Mouse (Mus musculus): ENCODE data around the gene Zfp106. TPM values are rescaled to one million over a fixed set of nuclear protein-coding genes. Genes with fewer than 3 reads are reported as not detected.

Gene Zfp106
- total RNA-seq, 2 experiments from 2014 or later = 101 to 105 TPM

DNA sequence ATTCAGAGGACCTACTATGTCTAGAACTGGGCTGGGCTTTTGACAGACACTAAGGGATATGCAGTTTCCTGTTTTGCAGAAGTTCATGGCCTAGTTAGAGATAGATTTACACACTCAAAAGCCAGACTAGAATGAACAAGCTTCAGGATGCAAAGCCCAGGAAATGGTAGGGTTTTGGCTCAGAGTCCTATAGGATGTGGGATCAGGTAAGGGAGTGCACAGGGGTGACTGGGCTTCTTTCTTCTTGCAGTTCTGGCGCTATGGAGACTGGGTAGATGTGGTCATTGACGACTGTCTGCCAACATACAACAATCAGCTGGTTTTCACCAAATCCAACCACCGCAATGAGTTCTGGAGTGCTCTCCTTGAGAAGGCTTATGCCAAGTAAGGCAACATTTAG, 79.4 kb downstream of the Zfp106 start:
- DNase-seq (ENCODE audit: low spot score in 2 of 2) = no peak
- intact Hi-C loops (cut with DNase I) = no loop called here

- intact Hi-C loops (cut with DNase I) = no loop called here
- no peak for DNase-seq (ENCODE audit: low spot score in 2 of 2)
These were observed 80.9 kb downstream of the Zfp106 start for GRCm38 (mm10) chr2:120482506-120483389.

DNA sequence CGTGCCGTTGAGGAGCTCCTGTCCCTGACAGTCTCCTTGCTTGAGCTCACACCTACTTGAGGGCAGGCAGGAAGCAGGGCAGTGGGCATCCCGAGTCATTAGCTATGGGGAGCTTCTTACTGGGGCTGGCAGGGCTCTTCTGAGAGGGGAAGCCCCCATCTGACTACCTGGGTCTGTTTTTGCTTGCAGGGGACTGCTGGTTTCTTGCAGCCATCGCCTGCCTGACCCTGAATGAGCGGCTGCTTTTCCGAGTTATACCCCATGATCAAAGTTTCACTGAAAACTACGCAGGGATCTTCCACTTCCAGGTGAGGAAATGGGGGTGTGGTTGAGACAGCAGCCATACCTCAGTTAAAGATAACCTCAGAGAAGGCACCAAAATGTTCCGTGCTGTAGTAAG, 81.7 kb downstream of the Zfp106 start:
- intact Hi-C loops (cut with DNase I) = no loop called here
- DNase-seq (ENCODE audit: low spot score in 2 of 2) = no peak

DNA sequence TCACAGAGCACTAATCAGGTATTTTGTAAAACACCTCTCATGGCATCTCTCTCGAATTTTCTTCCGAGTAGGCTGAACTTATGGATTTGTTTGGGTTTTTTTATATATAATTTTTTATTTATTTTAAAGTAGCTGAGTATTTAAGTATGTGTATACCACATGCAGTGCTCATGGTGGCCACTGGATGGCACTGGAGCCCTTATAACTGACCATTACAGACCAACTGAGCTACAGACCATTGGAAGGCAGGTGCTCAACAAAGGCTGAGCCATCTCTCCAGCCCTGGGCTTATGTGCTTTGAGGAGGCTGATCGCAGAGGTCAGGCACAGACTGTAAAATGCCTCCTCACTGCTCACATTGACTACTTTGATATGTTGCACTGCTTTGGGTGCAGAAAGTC, 85.0 kb downstream of the Zfp106 start:
- peak; percentile 79 to 86 for DNase-seq (ENCODE audit: low spot score in 2 of 2)
- intact Hi-C loops (cut with DNase I) = loop anchor here (5.0 kb wide), 1 partner anchor 194 kb away; no protein-coding TSS in a partner anchor

- intact Hi-C loops (cut with DNase I) = loop anchor here (5.0 kb wide), 1 partner anchor 196 kb away; no protein-coding TSS in a partner anchor
- DNase-seq (ENCODE audit: low spot score in 2 of 2) = no peak
These were observed 87.2 kb downstream of the Zfp106 start for GRCm38 (mm10) chr2:120476277-120477087.

- intact Hi-C loops (cut with DNase I) = no loop called here
- DNase-seq (ENCODE audit: low spot score in 2 of 2) = no peak
These were observed 92.8 kb downstream of the Zfp106 start for GRCm38 (mm10) chr2:120470856-120471255.

GRCm38 (mm10) chr2:120469715-120470114, 93.9 kb downstream of the Zfp106 start:
- DNase-seq (ENCODE audit: low spot score in 2 of 2) = no peak
- intact Hi-C loops (cut with DNase I) = no loop called here

GRCm38 (mm10) chr2:120469220-120469619, 94.4 kb downstream of the Zfp106 start:
- no peak for DNase-seq (ENCODE audit: low spot score in 2 of 2)
- intact Hi-C loops (cut with DNase I) = no loop called here

DNA sequence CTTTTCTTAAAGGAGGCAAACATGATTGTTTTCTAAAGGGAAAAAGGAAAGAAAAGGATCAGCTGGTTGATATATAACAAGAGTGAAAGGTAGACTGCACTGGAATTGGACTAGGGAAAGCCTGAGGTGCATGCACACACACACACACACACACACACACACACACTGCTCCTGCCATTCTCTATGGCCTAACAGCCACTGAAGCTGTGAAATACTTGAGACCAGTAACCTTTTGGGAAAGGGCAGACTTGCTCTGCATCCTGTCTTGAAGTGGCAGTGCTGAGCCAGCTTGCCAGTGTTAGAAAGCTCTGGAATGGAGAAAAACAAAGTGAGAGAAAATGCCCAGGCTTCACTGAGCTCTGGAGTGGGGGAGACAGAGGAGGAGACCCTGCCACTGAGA, 95.6 kb downstream of the Zfp106 start:
- intact Hi-C loops (cut with DNase I) = no loop called here

GRCm38 (mm10) chr2:120465397-120465785, 98.3 kb downstream of the Zfp106 start:
- DNase-seq (ENCODE audit: low spot score in 2 of 2) = no peak
- intact Hi-C loops (cut with DNase I) = no loop called here

More for the DNA sequence above, 95.6 kb downstream of the Zfp106 start:
- no peak for DNase-seq (ENCODE audit: low spot score in 2 of 2)

DNA sequence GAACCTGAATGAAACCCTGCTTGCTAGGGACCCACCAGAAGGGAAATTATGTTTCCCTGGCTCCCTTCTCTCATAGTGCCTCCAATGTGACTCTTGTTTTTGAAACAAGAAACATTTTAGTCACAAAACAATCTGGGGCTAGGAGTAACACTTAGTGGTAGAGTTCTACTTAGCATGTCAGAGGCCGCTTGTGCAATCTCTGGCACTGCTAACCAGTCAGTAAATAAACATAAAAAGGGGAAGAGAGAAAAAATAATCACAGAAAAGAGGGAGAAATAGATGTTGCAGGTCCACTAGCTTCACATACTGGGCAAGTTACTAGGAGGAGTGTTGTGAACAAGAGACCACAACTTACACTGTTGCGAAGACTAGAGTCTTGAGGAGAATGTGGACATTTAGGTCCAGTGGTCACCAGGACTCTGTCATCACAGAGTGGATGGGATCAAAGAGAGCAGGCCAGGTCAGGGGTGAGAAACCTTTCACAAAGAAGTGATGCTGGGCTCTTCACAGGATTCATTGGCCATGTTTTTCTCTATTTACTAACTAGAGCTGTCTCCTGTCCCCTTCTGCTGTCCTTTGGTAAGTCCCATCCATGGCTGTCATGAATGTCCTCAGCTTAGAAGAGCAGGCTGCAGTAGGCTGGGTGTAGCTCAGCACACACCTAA, 98.8 kb downstream of the Zfp106 start:
- no peak for DNase-seq (ENCODE audit: low spot score in 2 of 2)
- intact Hi-C loops (cut with DNase I) = no loop called here

DNA sequence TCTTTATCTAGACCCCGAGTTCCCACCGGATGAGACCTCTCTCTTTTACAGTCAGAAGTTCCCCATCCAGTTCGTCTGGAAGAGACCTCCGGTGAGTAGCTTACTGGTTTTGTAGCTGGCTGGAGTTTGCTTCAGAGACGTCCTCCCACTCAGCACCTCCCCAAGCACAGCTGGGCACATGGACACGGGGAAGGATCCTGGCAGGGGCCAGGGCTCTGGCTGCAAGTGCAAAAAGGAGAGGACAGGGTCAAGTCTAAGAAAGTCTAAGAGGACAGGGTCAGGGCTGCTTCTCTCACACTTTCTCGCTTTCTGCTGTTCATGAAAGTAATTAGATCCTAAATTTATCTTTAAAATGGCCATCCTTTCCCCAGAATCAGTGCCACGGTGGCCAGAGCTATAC, 99.6 kb downstream of the Zfp106 start:
- intact Hi-C loops (cut with DNase I) = no loop called here

DNA sequence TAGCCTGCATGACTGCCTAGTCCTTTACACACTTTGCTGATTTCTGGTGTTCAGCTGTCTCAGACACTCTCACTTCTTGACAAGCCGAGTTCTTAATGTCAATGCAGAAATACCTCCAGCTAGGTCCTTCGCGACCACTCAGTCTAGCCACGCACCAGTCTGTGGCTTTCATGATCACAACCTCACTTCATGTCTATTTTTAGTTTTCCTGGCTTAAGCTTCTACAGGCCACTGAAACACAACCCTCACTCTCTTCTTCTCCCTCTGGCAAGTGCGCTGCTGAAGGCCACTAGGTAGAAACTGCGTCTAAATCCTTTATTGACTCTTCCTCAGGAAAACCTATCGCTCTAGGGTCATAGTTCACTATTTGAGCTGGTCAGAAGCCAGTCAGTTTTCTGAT, 100.3 kb downstream of the Zfp106 start:
- intact Hi-C loops (cut with DNase I) = no loop called here
- DNase-seq (ENCODE audit: low spot score in 2 of 2) = no peak

More for the DNA sequence above, 99.6 kb downstream of the Zfp106 start:
- DNase-seq (ENCODE audit: low spot score in 2 of 2) = no peak

GRCm38 (mm10) chr2:120460216-120460615, 103.4 kb downstream of the Zfp106 start:
- DNase-seq (ENCODE audit: low spot score in 2 of 2) = no peak
- intact Hi-C loops (cut with DNase I) = no loop called here

Other genes with a start within 250 kb of the Zfp106 start
- not detected for gene Pla2g4f, start 249.7 kb downstream of the Zfp106 start, total RNA-seq (2021)
- gene Vps39, start 210.7 kb downstream of the Zfp106 start, total RNA-seq (2021) = 10 to 100 TPM; 60.6 to 62.8 TPM
- 10 to 100 TPM; 12.6 to 17.4 TPM for gene Ganc, start 159.9 kb downstream of the Zfp106 start, total RNA-seq (2021)
- gene Tmem87a, start 159.7 kb downstream of the Zfp106 start, total RNA-seq (2021) = 10 to 100 TPM; 34.9 to 39.2 TPM
- 1 to 10 TPM; 4.1 to 5.7 TPM for gene Capn3, start 107.8 kb downstream of the Zfp106 start, total RNA-seq (2021)
- 10 to 100 TPM; 16.8 to 18.5 TPM for gene Snap23, start 3.8 kb upstream of the Zfp106 start, total RNA-seq (2021)
- gene Haus2, start 45.5 kb upstream of the Zfp106 start, total RNA-seq (2021) = 10 to 100 TPM; 16.3 to 17.1 TPM
- gene Lrrc57, start 45.7 kb upstream of the Zfp106 start, total RNA-seq (2021) = 10 to 100 TPM; 31.7 to 34.5 TPM
- 1 to 10 TPM; 8.5 to 8.7 TPM for gene Stard9, start 65.3 kb upstream of the Zfp106 start, total RNA-seq (2021)